Mouse (Mus musculus): Measurements from ENCODE around the gene Ccdc183.

DNA sequence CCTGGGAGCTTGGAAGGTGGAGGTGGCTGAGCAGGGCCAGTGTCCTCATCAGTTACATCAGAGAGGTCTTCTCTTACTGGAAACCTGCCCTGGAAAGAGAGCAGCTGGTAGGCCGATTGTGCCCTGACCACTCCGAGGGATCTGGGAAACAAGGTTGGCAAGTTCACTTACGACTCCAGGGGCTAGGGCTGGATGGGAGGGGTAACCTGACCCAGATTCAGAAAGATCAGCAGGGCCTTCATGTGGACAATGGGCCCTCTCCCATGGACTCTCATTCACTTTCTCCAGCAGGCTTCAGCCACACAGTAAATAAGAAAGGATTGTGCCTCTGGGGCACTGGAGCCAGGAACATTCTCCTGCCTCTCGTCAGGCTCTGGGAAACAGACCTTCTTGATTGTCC is 32.6 kb downstream of the Ccdc183 start:
- no peak for TF ChIP-seq CTCF (IDR thresholded peaks at IDR 0.05; ENCODE audit: extremely low read depth, insufficient read depth, low read length)
- no peak for TF ChIP-seq POLR2A (IDR thresholded peaks at IDR 0.05; ENCODE audit: extremely low read depth, insufficient read depth, low read length)
